Mouse (Mus musculus): ENCODE measurements around the gene Golga5. TPM values are rescaled to one million over a fixed set of nuclear protein-coding genes. Genes with fewer than 3 reads are reported as not detected.
"Not testable (repeated sequence)": the region's sequence is repeated elsewhere in the genome, so short reads cannot be mapped to it uniquely, and the experiment has no call there.

Golga5 gene
- total RNA-seq, 4 experiments from 2014 or later = 24.9 to 29.8 (median 26.9) TPM

DNA sequence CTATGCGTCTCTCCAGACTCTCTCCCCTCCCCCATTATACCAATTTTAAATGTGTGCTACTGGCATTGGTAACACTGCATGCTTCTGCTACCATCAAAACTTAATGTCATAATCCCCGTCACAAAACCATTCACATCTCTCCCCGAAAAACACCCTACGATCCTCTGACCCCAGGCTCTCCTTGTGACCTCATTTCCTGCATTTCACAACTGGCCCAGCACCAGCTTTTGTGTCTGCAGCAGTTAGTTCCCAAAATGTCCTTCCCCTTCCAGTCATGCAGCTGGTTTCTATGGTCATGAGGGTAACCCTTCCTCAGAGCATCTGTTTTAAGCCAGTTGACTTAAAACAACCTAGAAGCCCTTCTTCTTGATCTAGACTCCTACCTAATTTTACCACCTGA, 23.5 kb upstream of the Golga5 start:
- DNase-seq (ENCODE audit: low spot score in 2 of 2) = no peak

DNA sequence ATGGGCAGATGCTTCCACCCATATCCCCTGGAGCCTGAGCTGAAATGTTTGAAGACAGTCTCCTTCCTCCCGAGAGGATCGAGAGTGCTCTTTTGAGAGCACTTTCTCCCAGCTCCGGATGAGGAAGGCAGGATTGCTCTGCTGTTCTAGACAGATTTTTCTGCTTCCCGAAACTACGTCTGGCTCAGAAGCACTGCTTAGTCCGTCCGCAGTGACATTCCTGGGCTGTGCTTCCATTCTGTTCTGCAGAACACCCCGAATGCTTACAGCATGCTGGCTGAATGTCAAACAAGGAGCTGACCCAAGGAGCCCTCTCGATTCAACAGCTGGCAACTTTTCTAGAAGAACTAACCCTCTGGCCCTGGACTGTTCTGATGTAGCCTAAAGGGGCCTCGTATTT, 18.5 kb upstream of the Golga5 start:
- DNase-seq (ENCODE audit: low spot score in 2 of 2) = no peak

DNA sequence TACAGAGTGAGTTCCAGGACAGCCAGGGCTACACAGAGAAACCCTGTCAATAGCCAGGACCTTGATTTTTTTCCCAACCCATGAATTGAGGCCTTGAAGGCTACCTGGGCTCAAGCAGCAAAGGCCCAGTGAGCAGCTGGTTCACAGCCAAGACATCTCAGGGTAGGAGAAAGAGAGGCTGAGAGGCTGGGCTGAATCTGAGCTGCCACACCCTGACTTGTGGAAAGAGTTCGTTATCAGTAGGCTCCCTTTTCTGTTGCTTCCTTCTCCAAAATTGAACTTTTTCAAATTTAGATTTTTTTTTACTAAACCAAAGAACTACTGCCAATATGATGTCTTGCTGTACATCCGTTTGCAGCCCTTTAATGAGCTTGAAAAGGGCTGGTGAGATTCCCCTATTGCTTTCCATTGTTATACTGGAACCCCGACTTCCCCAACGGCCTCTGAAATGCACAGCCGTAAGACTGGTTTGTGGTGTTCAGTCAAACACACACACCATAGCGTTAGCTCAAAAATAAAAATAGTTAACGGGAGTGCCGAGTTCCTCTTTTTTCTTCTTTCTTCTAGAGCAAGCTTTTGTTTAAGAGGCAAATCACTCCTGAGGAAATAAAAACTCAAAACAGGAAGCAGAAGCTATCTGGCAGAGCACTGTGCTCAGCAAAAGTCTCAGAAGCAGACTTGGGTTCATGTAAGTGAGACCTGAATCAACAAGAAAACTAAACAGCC, 17.6 kb upstream of the Golga5 start:
- DNase-seq (ENCODE audit: low spot score in 2 of 2) = no peak

DNA sequence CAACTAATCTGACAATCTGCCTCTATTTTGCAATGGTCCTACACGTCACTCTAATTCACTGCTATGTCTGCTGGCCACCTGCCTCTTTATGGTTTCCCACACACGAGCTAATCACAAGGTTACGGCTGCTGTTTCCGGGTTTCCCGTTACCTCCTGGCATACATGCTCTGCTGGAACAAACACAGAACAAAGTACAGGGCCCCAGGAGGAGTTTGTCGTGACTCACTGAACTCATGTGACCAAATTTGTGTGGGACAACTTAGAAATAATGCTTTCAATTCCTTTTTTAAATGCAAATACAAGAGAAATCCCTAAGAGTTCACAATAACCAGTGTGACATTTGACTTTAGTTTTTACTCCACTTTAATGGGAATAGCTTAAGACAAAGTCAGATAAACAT, 15.4 kb upstream of the Golga5 start:
- no peak for DNase-seq (ENCODE audit: low spot score in 2 of 2)

- no peak for DNase-seq (ENCODE audit: low spot score in 2 of 2)
Measured at GRCm38 (mm10) chr12:102456467-102457193, 12.3 kb upstream of the Golga5 start.

DNA sequence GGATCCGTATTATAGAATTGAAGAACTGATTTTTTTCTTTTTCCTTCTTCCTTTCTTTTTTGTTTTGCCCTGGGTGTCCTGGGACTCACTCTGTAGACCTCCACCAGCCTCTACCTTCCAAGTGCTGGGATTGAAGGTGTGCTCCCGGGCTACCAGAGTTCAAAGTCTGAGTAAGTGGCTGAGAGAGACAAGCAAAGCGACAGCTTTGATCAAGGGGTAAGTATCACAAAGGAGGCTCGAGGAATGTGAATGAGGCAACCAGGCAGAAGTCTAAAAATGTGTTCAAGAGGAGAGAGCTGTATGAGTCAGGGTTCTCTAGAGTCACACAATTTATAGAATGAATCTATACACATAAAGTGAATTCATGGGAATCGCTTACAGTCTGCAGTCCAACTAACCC, 8.9 kb upstream of the Golga5 start:
- no peak for DNase-seq (ENCODE audit: low spot score in 2 of 2)

GRCm38 (mm10) chr12:102461177-102461576, 7.8 kb upstream of the Golga5 start:
- no peak for DNase-seq (ENCODE audit: low spot score in 2 of 2)

DNA sequence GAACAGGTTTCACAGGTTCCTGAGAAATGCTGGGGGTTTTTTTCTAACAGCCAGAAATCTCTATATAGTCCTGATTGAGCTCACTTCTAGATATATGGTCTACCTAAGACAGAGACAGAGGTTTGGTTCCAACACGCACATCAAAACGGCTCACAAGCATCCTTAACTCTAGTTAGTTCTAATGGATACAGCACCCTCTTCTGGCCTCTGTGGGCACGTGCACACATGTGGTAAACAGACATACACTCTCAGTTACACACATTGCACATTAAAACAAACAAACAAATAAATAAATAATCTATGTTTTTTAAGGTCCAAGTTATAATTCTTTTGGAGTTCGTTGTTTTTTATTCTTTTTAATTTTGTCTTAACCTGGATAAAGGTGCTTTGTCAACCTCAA, 4.3 kb upstream of the Golga5 start:
- DNase-seq (ENCODE audit: low spot score in 2 of 2) = no peak

DNA sequence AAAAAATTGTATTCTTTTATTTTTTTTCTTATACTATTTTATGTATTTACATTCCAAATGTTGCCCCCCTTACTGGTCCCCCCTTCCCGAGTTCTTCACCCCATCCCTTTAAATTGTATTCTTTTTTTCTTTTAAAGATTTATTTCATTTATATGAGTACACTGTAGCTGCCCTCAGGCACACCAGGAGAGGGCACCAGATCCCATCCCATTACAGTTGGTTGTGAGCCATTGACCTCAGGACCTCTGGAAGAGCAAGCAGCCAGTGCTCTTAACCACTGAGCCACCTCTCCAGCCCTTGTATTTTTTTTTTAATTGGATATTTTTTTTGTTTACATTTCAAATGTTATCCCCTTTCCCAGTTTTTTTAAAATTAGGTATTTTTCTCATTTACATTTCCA, 799 bp upstream of the Golga5 start:
- no peak for DNase-seq (ENCODE audit: low spot score in 2 of 2)

GRCm38 (mm10) chr12:102474411-102474810, 5.5 kb downstream of the Golga5 start:
- DNase-seq (ENCODE audit: low spot score in 2 of 2) = no peak

- no peak for DNase-seq (ENCODE audit: low spot score in 2 of 2)
Measured at GRCm38 (mm10) chr12:102480481-102480880, 11.5 kb downstream of the Golga5 start.

GRCm38 (mm10) chr12:102484946-102485345, 16.0 kb downstream of the Golga5 start:
- DNase-seq (ENCODE audit: low spot score in 2 of 2) = no peak

GRCm38 (mm10) chr12:102491911-102492310, 23.0 kb downstream of the Golga5 start:
- no peak for DNase-seq (ENCODE audit: low spot score in 2 of 2)

GRCm38 (mm10) chr12:102495754-102496153, 26.8 kb downstream of the Golga5 start:
- not testable (repeated sequence) for DNase-seq (ENCODE audit: low spot score in 2 of 2)

DNA sequence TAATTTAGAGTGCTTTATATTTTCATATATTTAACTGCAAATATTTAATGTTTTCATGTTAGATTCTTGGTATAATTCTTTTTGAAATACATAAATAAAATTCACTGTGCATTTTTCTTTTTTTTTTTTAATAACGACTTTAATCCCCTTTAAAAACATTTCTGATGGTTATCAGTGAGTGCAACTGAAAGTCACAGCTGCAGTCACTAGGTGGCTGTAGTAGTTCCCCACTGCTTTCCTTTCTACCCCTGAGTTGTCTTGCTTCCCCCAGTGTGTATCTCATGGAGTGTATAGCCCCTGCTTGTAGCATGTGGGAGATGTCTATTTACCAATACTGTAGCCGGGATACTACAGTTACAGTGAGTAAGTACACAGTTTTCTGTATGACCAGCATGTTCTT, 29.0 kb downstream of the Golga5 start:
- DNase-seq (ENCODE audit: low spot score in 2 of 2) = no peak

DNA sequence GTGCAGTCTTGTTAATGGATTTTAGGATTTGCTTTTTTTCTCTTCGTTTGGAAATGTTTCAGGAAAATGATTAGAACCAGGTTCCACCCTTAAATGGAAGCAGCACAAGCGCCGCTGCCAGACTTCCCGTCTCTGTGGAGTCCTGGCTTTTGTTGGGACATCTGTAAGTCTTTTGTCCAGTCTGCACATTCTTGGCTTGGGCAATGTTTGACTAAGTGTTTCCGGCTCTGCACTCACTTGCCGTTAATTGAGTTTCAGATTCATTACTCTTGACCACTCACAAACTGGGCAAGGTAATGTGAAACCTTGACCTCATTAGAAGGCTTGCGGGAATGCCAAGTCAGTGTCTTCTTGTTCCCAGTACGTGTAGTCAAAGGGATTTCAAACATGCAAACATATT, 29.8 kb downstream of the Golga5 start:
- DNase-seq (ENCODE audit: low spot score in 2 of 2) = no peak

GRCm38 (mm10) chr12:102499210-102499609, 30.3 kb downstream of the Golga5 start:
- no peak for DNase-seq (ENCODE audit: low spot score in 2 of 2)

- no peak for DNase-seq (ENCODE audit: low spot score in 2 of 2)
Measured at GRCm38 (mm10) chr12:102499723-102500122, 30.8 kb downstream of the Golga5 start.

DNA sequence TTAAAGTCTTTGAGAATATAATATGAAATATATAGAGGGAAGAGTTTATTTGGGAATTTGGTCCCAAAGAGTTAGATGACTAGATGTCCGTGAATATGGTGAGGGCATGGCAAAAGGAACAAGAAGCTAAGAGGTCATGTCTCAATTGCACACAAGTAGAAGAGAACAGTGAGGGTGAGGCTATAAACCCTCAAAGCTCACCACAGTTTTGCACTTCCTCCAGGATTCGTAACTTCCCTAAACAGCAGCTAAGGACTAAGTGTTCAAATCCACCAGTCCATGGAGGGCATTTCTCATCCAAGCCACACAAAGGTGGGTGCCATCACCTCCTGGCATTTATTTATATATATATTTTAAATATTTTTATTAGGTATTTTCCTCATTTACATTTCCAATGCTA, 32.1 kb downstream of the Golga5 start:
- no peak for DNase-seq (ENCODE audit: low spot score in 2 of 2)

- no peak for DNase-seq (ENCODE audit: low spot score in 2 of 2)
Measured at GRCm38 (mm10) chr12:102501848-102502595, 33.1 kb downstream of the Golga5 start.

GRCm38 (mm10) chr12:102505131-102505713, 36.3 kb downstream of the Golga5 start:
- DNase-seq (ENCODE audit: low spot score in 2 of 2) = no peak

- DNase-seq (ENCODE audit: low spot score in 2 of 2) = no peak
Measured at GRCm38 (mm10) chr12:102505949-102506348, 37.0 kb downstream of the Golga5 start.
